Mouse (Mus musculus) hindbrain, postnatal 0 days (tissue): ENCODE measurements around the gene Cdhr3. TPM values are rescaled to one million over a fixed set of nuclear protein-coding genes. Genes with fewer than 3 reads are reported as not detected.

Experiments used
- ATAC-seq: fragments of 200-750 bp; cut with Nextera tagmentation; 2 replicates; pipeline ENCODE4 v1.8.0; 2017; ENCODE audit warnings: mild to moderate bottlenecking, moderate TSS enrichment, moderate library complexity
- DNase-seq: peaks from one replicate; pipeline ENCODE4 v3.0.0-alpha.2; 2015; ENCODE audit warnings: low spot score
- H3K27ac ChIP-seq: fragments of 300-500 bp; sonication (generic); 2 replicates; pipeline ENCODE4 v1.5.1; 2014; ENCODE audit warnings: mild to moderate bottlenecking
- H3K27me3 ChIP-seq: fragments of 300-500 bp; sonication (generic); 2 replicates; pipeline ENCODE4 v1.6.1; 2014; ENCODE audit warnings: low read length, mixed read lengths; ENCODE audit not compliant: insufficient read depth
- H3K36me3 ChIP-seq: fragments of 300-500 bp; sonication (generic); 2 replicates; pipeline ENCODE4 v1.6.1; 2014; ENCODE audit warnings: low read length, mixed read lengths; ENCODE audit not compliant: insufficient read depth
- H3K4me1 ChIP-seq: fragments of 300-500 bp; sonication (generic); 2 replicates; pipeline ENCODE4 v1.6.1; 2014; ENCODE audit warnings: antibody characterized with exemption, low read length, mixed read lengths; ENCODE audit not compliant: insufficient read depth
- H3K4me2 ChIP-seq: fragments of 300-500 bp; sonication (generic); 2 replicates; pipeline ENCODE4 v1.6.1; 2014; ENCODE audit warnings: low read depth, mild to moderate bottlenecking, low read length, moderate library complexity, mixed read lengths
- H3K4me3 ChIP-seq: fragments of 300-500 bp; sonication (generic); 2 replicates; pipeline ENCODE4 v1.5.1; 2014; ENCODE audit warnings: low read length
- H3K9ac ChIP-seq: fragments of 300-500 bp; sonication (generic); replicated peaks from 2 replicates; pipeline ENCODE4 v1.6.1; 2014; ENCODE audit warnings: mild to moderate bottlenecking, low read length, moderate library complexity, mixed read lengths
- H3K9me3 ChIP-seq: fragments of 300-500 bp; sonication (generic); 2 replicates; pipeline ENCODE4 v1.6.1; 2016; ENCODE audit warnings: low read length, mixed read lengths
- CTCF ChIP-seq: IDR thresholded peaks from 2 replicates; pipeline ENCODE4 v1.5.1; 2016; ENCODE audit warnings: antibody characterized with exemption, control low read depth, low read depth
- WGBS: fragments of 180-500 bp; shearing (Covaris S2); extraction: QIAGEN DNeasy Blood & Tissue Kit; methylation state at CpG from one replicate; pipeline ENCODE4 v1.1.7; 2014; 5-methylcytosine and 5-hydroxymethylcytosine counted together
- polyA plus RNA-seq: library from polyadenylated mRNA; unstranded; fragments of >200 nt; fragmentation: Nextera tagmentation; extraction: Ambion mirVana; gene quantifications from 2 replicates; pipeline ENCODE4 v1.2.1, GENCODE M21; 2015
- total RNA-seq: library from RNA; depleted of rRNA; stranded (reverse); fragments of >200 nt; gene quantifications from 2 replicates; pipeline ENCODE4 v1.2.3, GENCODE M21; 2014

Cdhr3 gene
- total and polyA plus RNA-seq, 2 experiments from 2014 or later: 0.53 to 0.89 TPM

- H3K27ac ChIP-seq: no peak overlapping the region
- ATAC-seq: no peak
- no peak overlapping the region for H3K9ac ChIP-seq
- no peaks in the 10 kb centered on the region for H3K9me3 ChIP-seq
- no peaks in the 10 kb centered on the region for H3K27me3 ChIP-seq
- no peak overlapping the region for H3K4me3 ChIP-seq
- peaks cover 9% of the 10 kb centered on the region for H3K4me1 ChIP-seq
- TF ChIP-seq CTCF: no peak
- DNase-seq: no peak
- H3K36me3 ChIP-seq: no peaks in the 10 kb centered on the region
- H3K4me2 ChIP-seq: no peak overlapping the region
- 50% methylated on average over 2 of the region's 2 CpGs for WGBS
Measured at GRCm38 (mm10) chr12:33030589-33030988, 62.1 kb downstream of the Cdhr3 start.

DNA sequence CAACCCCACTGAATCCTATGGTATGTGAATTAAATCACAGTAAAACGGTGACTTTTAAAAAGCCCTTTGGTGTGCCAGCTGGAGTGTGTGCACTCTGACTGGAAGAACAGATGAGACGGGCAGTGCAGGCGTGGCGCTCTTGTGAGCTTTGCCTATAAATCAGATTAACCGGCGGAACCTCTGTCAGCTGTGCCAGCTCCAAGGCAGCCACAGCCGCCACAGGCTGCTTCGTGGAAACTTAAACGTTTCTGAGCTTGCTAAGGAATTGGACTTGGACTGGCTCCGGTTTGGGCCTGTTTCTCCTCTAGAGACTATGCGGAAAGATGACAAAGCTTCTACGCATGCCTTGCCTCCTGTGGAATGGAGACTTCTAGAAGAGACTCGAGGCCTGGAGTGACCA, 62.6 kb downstream of the Cdhr3 start:
- Histone ChIP-seq H3K4me1 (peaks cover 5% of the 10 kb centered on the region), H3K4me3 (no peak overlapping the region), H3K9me3 (no peaks in the 10 kb centered on the region), H3K9ac (no peak overlapping the region), H3K27me3 (no peaks in the 10 kb centered on the region), H3K36me3 (no peaks in the 10 kb centered on the region), H3K27ac (no peak overlapping the region), H3K4me2 (no peak overlapping the region)
- no peak for TF ChIP-seq CTCF
- ATAC-seq (no peak), DNase-seq (peak; percentile 55)
- WGBS: 34% methylated on average over 13 of the region's 13 CpGs

- no peak for DNase-seq
Measured at GRCm38 (mm10) chr12:33028708-33029107, 64.0 kb downstream of the Cdhr3 start.

GRCm38 (mm10) chr12:33028109-33028691, 64.5 kb downstream of the Cdhr3 start:
- Histone ChIP-seq H3K27ac (no peak overlapping the region), H3K9ac (no peak overlapping the region), H3K27me3 (no peaks in the 10 kb centered on the region), H3K4me1 (no peaks in the 10 kb centered on the region; the same call in 1 of the 2 replicates), H3K4me2 (no peak overlapping the region), H3K36me3 (no peaks in the 10 kb centered on the region), H3K9me3 (no peaks in the 10 kb centered on the region), H3K4me3 (no peak overlapping the region)
- no peak for ATAC-seq
- peak; percentile 60 for TF ChIP-seq CTCF
- DNase-seq: no peak
- 57% methylated on average over 10 of the region's 10 CpGs for WGBS

More at GRCm38 (mm10) chr12:33028708-33029107, 64.0 kb downstream of the Cdhr3 start:
- H3K4me1 ChIP-seq: no peaks in the 10 kb centered on the region; the same call in 1 of the 2 replicates
- no peaks in the 10 kb centered on the region for H3K9me3 ChIP-seq
- peak; percentile 36; the same call in 1 of the 2 replicates for ATAC-seq
- no peak overlapping the region for H3K9ac ChIP-seq
- H3K4me2 ChIP-seq: no peak overlapping the region
- H3K27ac ChIP-seq: no peak overlapping the region
- no peaks in the 10 kb centered on the region for H3K36me3 ChIP-seq
- no peaks in the 10 kb centered on the region for H3K27me3 ChIP-seq
- no peak for TF ChIP-seq CTCF
- 58% methylated on average over 13 of the region's 13 CpGs for WGBS
- no peak overlapping the region for H3K4me3 ChIP-seq

GRCm38 (mm10) chr12:33027093-33027492, 65.6 kb downstream of the Cdhr3 start:
- ATAC-seq (peak; percentile 83), DNase-seq (peak; percentile 94)
- Histone ChIP-seq H3K4me3 (no peak overlapping the region), H3K9me3 (no peaks in the 10 kb centered on the region), H3K36me3 (no peaks in the 10 kb centered on the region), H3K27me3 (no peaks in the 10 kb centered on the region), H3K4me1 (no peaks in the 10 kb centered on the region; the same call in 1 of the 2 replicates), H3K4me2 (no peak overlapping the region), H3K9ac (no peak overlapping the region), H3K27ac (no peak overlapping the region)
- WGBS: under 1% methylated on average over 10 of the region's 10 CpGs
- peak; percentile 98 for TF ChIP-seq CTCF

- no peaks in the 10 kb centered on the region for H3K27me3 ChIP-seq
- H3K4me1 ChIP-seq: no peaks in the 10 kb centered on the region; the same call in 1 of the 2 replicates
- no peaks in the 10 kb centered on the region for H3K9me3 ChIP-seq
- 75% methylated on average over 6 of the region's 6 CpGs for whole genome bisulfite sequencing
- no peaks in the 10 kb centered on the region for H3K36me3 ChIP-seq
- no peak for ATAC-seq
- DNase-seq: no peak
- H3K4me2 ChIP-seq: no peak overlapping the region
- H3K27ac ChIP-seq: no peak overlapping the region
- H3K9ac ChIP-seq: no peak overlapping the region
- TF ChIP-seq CTCF: no peak
- H3K4me3 ChIP-seq: no peak overlapping the region
Measured at GRCm38 (mm10) chr12:33024524-33024923, 68.2 kb downstream of the Cdhr3 start.

- TF ChIP-seq CTCF: no peak
- no peak for DNase-seq
Measured at GRCm38 (mm10) chr12:33021751-33022150, 70.9 kb downstream of the Cdhr3 start.

More at GRCm38 (mm10) chr12:33021751-33022150, 70.9 kb downstream of the Cdhr3 start:
- WGBS: 90% methylated on average over 4 of the region's 4 CpGs
- H3K9me3 ChIP-seq: no peaks in the 10 kb centered on the region
- no peak overlapping the region for H3K27ac ChIP-seq
- no peak overlapping the region for H3K9ac ChIP-seq
- no peaks in the 10 kb centered on the region for H3K36me3 ChIP-seq
- no peaks in the 10 kb centered on the region for H3K27me3 ChIP-seq
- H3K4me3 ChIP-seq: no peak overlapping the region
- ATAC-seq: no peak
- H3K4me2 ChIP-seq: no peak overlapping the region
- no peaks in the 10 kb centered on the region for H3K4me1 ChIP-seq
